Mouse (Mus musculus) liver, embryonic 14.5 days (tissue): ENCODE results near the gene Smco1. TPM values are rescaled to one million over a fixed set of nuclear protein-coding genes. Genes with fewer than 3 reads are reported as not detected.

Experiments used
- ATAC-seq: fragments of 200-750 bp; cut with Nextera tagmentation; 2 replicates; pipeline ENCODE4 v1.8.0; 2017; ENCODE audit warnings: moderate number of reproducible peaks, mild to moderate bottlenecking, moderate library complexity; ENCODE audit not compliant: insufficient read depth
- DNase-seq, 3 experiments: peaks; one replicate each; pipeline ENCODE4 v3.0.0-alpha.2; 2012 to 2013; ENCODE audit warnings: low read depth in 3 of 3, low spot score in 3 of 3
- H3K27ac ChIP-seq: fragments of 300-500 bp; sonication (generic); 2 replicates; pipeline ENCODE4 v1.5.1; 2014; ENCODE audit warnings: moderate library complexity, mild to moderate bottlenecking, control low read depth, inconsistent platforms
- H3K27me3 ChIP-seq: fragments of 300-500 bp; sonication (generic); 2 replicates; pipeline ENCODE4 v1.6.1; 2014; ENCODE audit warnings: mild to moderate bottlenecking, low read length, moderate library complexity; ENCODE audit not compliant: control insufficient read depth, insufficient read depth
- H3K36me3 ChIP-seq: fragments of 300-500 bp; sonication (generic); replicated peaks from 2 replicates; pipeline ENCODE4 v1.6.1; 2014; ENCODE audit warnings: low read depth; ENCODE audit not compliant: control insufficient read depth, insufficient read depth
- H3K4me1 ChIP-seq, 2 experiments: fragments of 200-500 bp in 1 of 2; fragments of 300-500 bp in 1 of 2; sonication (generic) in 1 of 2; replicated peaks; 2 replicates each; pipeline ENCODE4 v1.6.1; 2012 to 2014; ENCODE audit warnings: antibody characterized with exemption in 1 of 2, inconsistent platforms in 1 of 2, low read length in 1 of 2; ENCODE audit not compliant: control insufficient read depth in 2 of 2, insufficient read depth in 2 of 2
- H3K4me2 ChIP-seq: fragments of 300-500 bp; sonication (generic); 2 replicates; pipeline ENCODE4 v1.6.1; 2014; ENCODE audit warnings: low read depth, mild to moderate bottlenecking, control low read depth, moderate library complexity
- H3K4me3 ChIP-seq, 2 experiments: fragments of 200-500 bp in 1 of 2; fragments of 300-500 bp in 1 of 2; sonication (generic) in 1 of 2; 2 replicates each; pipeline ENCODE4 v1.5.1; 2012 to 2014; ENCODE audit warnings: low read depth in 2 of 2, low read length in 2 of 2, mild to moderate bottlenecking in 2 of 2, control low read depth in 1 of 2, inconsistent platforms in 1 of 2, moderate library complexity in 1 of 2; ENCODE audit not compliant: insufficient read depth in 1 of 2
- H3K9ac ChIP-seq: fragments of 300-500 bp; sonication (generic); replicated peaks from 2 replicates; pipeline ENCODE4 v1.6.1; 2014; ENCODE audit warnings: mild to moderate bottlenecking, control low read depth, moderate library complexity
- H3K9me3 ChIP-seq: fragments of 300-500 bp; sonication (generic); 2 replicates; pipeline ENCODE4 v1.6.1; 2016; ENCODE audit warnings: low read length, mixed read lengths; ENCODE audit not compliant: control insufficient read depth
- CTCF ChIP-seq: IDR thresholded peaks from 2 replicates; pipeline ENCODE4 v1.5.1; 2016; ENCODE audit warnings: antibody characterized with exemption, low read depth, control low read depth
- EP300 ChIP-seq: IDR thresholded peaks from 2 replicates; pipeline ENCODE4 v1.6.1; 2016; ENCODE audit warnings: antibody characterized with exemption, low read depth
- WGBS: fragments of 180-500 bp; shearing (Covaris S2); extraction: QIAGEN DNeasy Blood & Tissue Kit; methylation state at CpG from one replicate; pipeline ENCODE4 v1.1.7; 2014; ENCODE audit not compliant: insufficient replicate concordance; 5-methylcytosine and 5-hydroxymethylcytosine counted together
- microRNA counts: library from miRNA; unstranded; fragments of <30 nt; microRNA quantifications from one replicate; lab custom pipeline; 2016
- microRNA-seq: library from miRNA; unstranded; fragments of <30 nt; microRNA quantifications from one replicate; pipeline ENCODE4, GENCODE M21; 2016
- polyA plus RNA-seq, 2 experiments: library from polyadenylated mRNA; depleted of rRNA in 1 of 2; stranded (reverse) in 1 of 2; unstranded in 1 of 2; fragments of >200 nt; fragmentation: Nextera tagmentation in 1 of 2; extraction: Ambion mirVana in 1 of 2; gene quantifications; 2 replicates each; pipeline versions ENCODE4 v1.2.1 to v1.2.3; 2012 to 2014

Gene Smco1
- polyA plus RNA-seq, 2 experiments, result not detected

DNA sequence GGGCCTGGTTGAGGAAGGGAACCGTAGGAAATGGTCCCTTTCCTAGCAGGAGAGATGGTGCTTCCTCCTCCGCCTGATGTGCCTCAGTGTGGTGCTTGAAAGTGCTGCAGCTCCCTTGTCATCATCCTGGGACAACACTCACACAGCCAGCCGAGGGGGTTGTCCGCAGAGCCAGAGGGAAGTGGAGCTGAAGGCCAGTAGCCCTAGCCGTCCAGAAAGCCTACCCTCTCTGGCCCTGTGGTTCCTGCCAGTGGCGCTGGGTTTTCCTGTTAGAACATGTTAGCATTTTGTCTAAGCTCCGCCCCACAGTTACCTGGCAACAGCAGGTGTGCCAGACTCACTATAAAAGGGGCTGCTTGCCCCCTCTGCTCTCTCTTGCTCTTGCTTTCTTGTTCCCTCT lies 52.7 kb downstream of the Smco1 start:
- no peak overlapping the region for H3K27ac ChIP-seq
- H3K4me3 ChIP-seq, result no peak overlapping the region
- H3K4me1 ChIP-seq, result peaks cover 0 to 5% of the 10 kb centered on the region in 2 experiments; a peak in 1 of 4 replicates
- no peak overlapping the region for H3K9ac ChIP-seq
- no peaks in the 10 kb centered on the region for H3K36me3 ChIP-seq
- no peak for TF ChIP-seq EP300
- no peak for TF ChIP-seq CTCF
- no peak for ATAC-seq
- no peak overlapping the region for H3K4me2 ChIP-seq
- H3K9me3 ChIP-seq, result no peaks in the 10 kb centered on the region
- no peak for DNase-seq
- WGBS, result 24% methylated on average over 7 of the region's 7 CpGs
- H3K27me3 ChIP-seq, result no peaks in the 10 kb centered on the region

MicroRNA genes within 50 kb of the gene (microRNA counts, 519-probe panel; counts per million panel counts)
- microRNA mmu-miR-1946a (lab: Ali Mortazavi, UCI), result 69.9 counts per million

Small RNA genes lying within 50 kb of the gene (microRNA-seq; reads per million reads assigned to microRNA genes)
- gene Mir1946a, result not detected

Other genes starting within 250 kb of the Smco1 start
- gene Pak2, start 192.1 kb upstream of the Smco1 start, polyA plus RNA-seq (2012; rRNA removed), result 4.8 and 6.7 TPM in 2 replicates
- 9.1 and 9.5 TPM in 2 replicates for gene Pak2, start 192.1 kb upstream of the Smco1 start, polyA plus RNA-seq (2014; fragmentation: Nextera tagmentation; extraction: Ambion mirVana)
- gene Pigx, start 171.7 kb upstream of the Smco1 start, polyA plus RNA-seq (2012; rRNA removed), result 10.5 and 13.2 TPM in 2 replicates
- 25.5 and 28.8 TPM in 2 replicates for gene Pigx, start 171.7 kb upstream of the Smco1 start, polyA plus RNA-seq (2014; fragmentation: Nextera tagmentation; extraction: Ambion mirVana)
- 1.3 and 2.1 TPM in 2 replicates for gene Cep19, start 171.7 kb upstream of the Smco1 start, polyA plus RNA-seq (2012; rRNA removed)
- 4.0 and 4.3 TPM in 2 replicates for gene Cep19, start 171.7 kb upstream of the Smco1 start, polyA plus RNA-seq (2014; fragmentation: Nextera tagmentation; extraction: Ambion mirVana)
- gene Nrros, start 105.9 kb upstream of the Smco1 start, polyA plus RNA-seq (2012; rRNA removed), result 11.6 and 13.2 TPM in 2 replicates
- 18.8 and 18.9 TPM in 2 replicates for gene Nrros, start 105.9 kb upstream of the Smco1 start, polyA plus RNA-seq (2014; fragmentation: Nextera tagmentation; extraction: Ambion mirVana)
- 0.52 and 0.90 TPM in 2 replicates for gene Bex6, start 91.6 kb upstream of the Smco1 start, polyA plus RNA-seq (2012; rRNA removed)
- gene Bex6, start 91.6 kb upstream of the Smco1 start, polyA plus RNA-seq (2014; fragmentation: Nextera tagmentation; extraction: Ambion mirVana), result 0.70 and 0.71 TPM in 2 replicates
- gene Fbxo45, start 24.3 kb upstream of the Smco1 start, polyA plus RNA-seq (2012; rRNA removed), result 2.7 and 4.0 TPM in 2 replicates
- 5.1 and 6.6 TPM in 2 replicates for gene Fbxo45, start 24.3 kb upstream of the Smco1 start, polyA plus RNA-seq (2014; fragmentation: Nextera tagmentation; extraction: Ambion mirVana)
- gene Wdr53, start 24.2 kb upstream of the Smco1 start, polyA plus RNA-seq (2012; rRNA removed), result 4.8 and 7.9 TPM in 2 replicates
- gene Wdr53, start 24.2 kb upstream of the Smco1 start, polyA plus RNA-seq (2014; fragmentation: Nextera tagmentation; extraction: Ambion mirVana), result 11.2 and 11.5 TPM in 2 replicates
- 3.7 and 6.1 TPM in 2 replicates for gene Rnf168, start 6.0 kb downstream of the Smco1 start, polyA plus RNA-seq (2012; rRNA removed)
- 11.3 and 13.8 TPM in 2 replicates for gene Rnf168, start 6.0 kb downstream of the Smco1 start, polyA plus RNA-seq (2014; fragmentation: Nextera tagmentation; extraction: Ambion mirVana)
- 2.7 and 5.1 TPM in 2 replicates for gene Ubxn7, start 60.8 kb downstream of the Smco1 start, polyA plus RNA-seq (2012; rRNA removed)
- 5.4 and 7.6 TPM in 2 replicates for gene Ubxn7, start 60.8 kb downstream of the Smco1 start, polyA plus RNA-seq (2014; fragmentation: Nextera tagmentation; extraction: Ambion mirVana)
- 0.04 TPM in 1 of 2 replicates, not detected in the other for gene Tm4sf19, start 129.0 kb downstream of the Smco1 start, polyA plus RNA-seq (2012; rRNA removed)
- not detected in 2 replicates for gene Tm4sf19, start 129.0 kb downstream of the Smco1 start, polyA plus RNA-seq (2014; fragmentation: Nextera tagmentation; extraction: Ambion mirVana)
- 2.1 and 3.1 TPM in 2 replicates for gene Tctex1d2, start 148.2 kb downstream of the Smco1 start, polyA plus RNA-seq (2012; rRNA removed)
- 6.4 and 7.2 TPM in 2 replicates for gene Tctex1d2, start 148.2 kb downstream of the Smco1 start, polyA plus RNA-seq (2014; fragmentation: Nextera tagmentation; extraction: Ambion mirVana)
- 12.8 and 16.3 TPM in 2 replicates for gene Pcyt1a, start 159.5 kb downstream of the Smco1 start, polyA plus RNA-seq (2012; rRNA removed)
- 40.3 and 41.6 TPM in 2 replicates for gene Pcyt1a, start 159.5 kb downstream of the Smco1 start, polyA plus RNA-seq (2014; fragmentation: Nextera tagmentation; extraction: Ambion mirVana)
- 0.16 and 0.25 TPM in 2 replicates for gene Slc51a, start 216.4 kb downstream of the Smco1 start, polyA plus RNA-seq (2012; rRNA removed)
- gene Slc51a, start 216.4 kb downstream of the Smco1 start, polyA plus RNA-seq (2014; fragmentation: Nextera tagmentation; extraction: Ambion mirVana), result 1.1 and 1.2 TPM in 2 replicates
- not detected in 2 replicates for gene Zdhhc19, start 224.8 kb downstream of the Smco1 start, polyA plus RNA-seq (2012; rRNA removed)
- gene Zdhhc19, start 224.8 kb downstream of the Smco1 start, polyA plus RNA-seq (2014; fragmentation: Nextera tagmentation; extraction: Ambion mirVana), result not detected in 2 replicates